Mouse (Mus musculus) embryonic facial prominence, embryonic 10.5 days (tissue): Measurements from ENCODE around the gene Acsm3. TPM values are rescaled to one million over a fixed set of nuclear protein-coding genes. Genes with fewer than 3 reads are reported as not detected.
A peak's percentile ranks its signal among the peaks of the same experiment; 100 is the strongest.
"Not testable (repeated sequence)": the region's sequence is repeated elsewhere in the genome, so short reads cannot be mapped to it uniquely, and the experiment has no call there.

Experiments
- DNase-seq: peaks from one replicate; pipeline ENCODE4 v3.0.0-alpha.2; 2017; ENCODE audit warnings: low spot score
- H3K27ac ChIP-seq: fragments of 300-500 bp; sonication (generic); replicated peaks from 2 replicates; pipeline ENCODE4 v1.5.1; 2016; ENCODE audit warnings: mild to moderate bottlenecking
- H3K27me3 ChIP-seq: fragments of 300-500 bp; sonication (generic); replicated peaks from 2 replicates; pipeline ENCODE4 v1.6.1; 2016; ENCODE audit warnings: low read depth, mild to moderate bottlenecking; ENCODE audit not compliant: poor library complexity, severe bottlenecking
- H3K36me3 ChIP-seq: fragments of 300-500 bp; sonication (generic); replicated peaks from 2 replicates; pipeline ENCODE4 v1.6.1; 2016; ENCODE audit warnings: mild to moderate bottlenecking, moderate library complexity
- H3K4me1 ChIP-seq: fragments of 300-500 bp; sonication (generic); 2 replicates; pipeline ENCODE4 v1.6.1; 2016
- H3K4me3 ChIP-seq: fragments of 300-500 bp; sonication (generic); 2 replicates; pipeline ENCODE4 v1.5.1; 2016; ENCODE audit warnings: mild to moderate bottlenecking, moderate library complexity
- H3K9me3 ChIP-seq: fragments of 300-500 bp; sonication (generic); 2 replicates; pipeline ENCODE4 v1.6.1; 2016; ENCODE audit warnings: mild to moderate bottlenecking
- whole genome bisulfite sequencing: fragments of 180-500 bp; shearing (Covaris S2); methylation state at CpG from one replicate; pipeline ENCODE4 v1.1.7; 2016; 5-methylcytosine and 5-hydroxymethylcytosine counted together
- polyA plus RNA-seq: library from polyadenylated mRNA; unstranded; fragments of >200 nt; fragmentation: Nextera tagmentation; extraction: Ambion mirVana; gene quantifications from 2 replicates; pipeline ENCODE4 v1.2.1, GENCODE M21; 2016

Gene Acsm3
- 0.15 TPM in 1 of 2 replicates, not detected in the other for polyA plus RNA-seq

DNA sequence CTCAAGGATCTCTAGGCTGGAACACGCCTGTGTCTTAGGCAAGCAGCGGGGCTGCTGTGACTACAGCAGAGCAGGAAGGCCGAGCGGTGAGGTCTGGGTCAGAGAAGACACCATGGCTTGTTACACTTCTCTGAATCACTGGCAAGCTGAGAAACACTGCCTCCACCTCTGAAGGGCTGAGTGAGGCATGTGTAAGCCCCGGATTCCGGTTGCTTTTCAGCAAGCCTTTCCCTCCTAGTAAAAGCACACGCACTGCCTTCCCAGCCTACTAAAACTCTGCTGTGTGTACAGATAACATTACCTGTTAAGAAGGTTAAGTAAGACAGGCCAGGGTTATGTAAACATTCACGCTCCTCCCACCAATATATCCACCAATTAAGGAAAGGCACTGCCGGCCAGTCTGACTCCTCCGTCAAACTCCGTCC, at the start of gene Acsm3:
Gene Acsm3, plus strand, starts transcription at position 397 of the 425 bp plus-strand sequence.
- H3K4me3 ChIP-seq: no peak within 1 kb of the TSS
- WGBS: 71% methylated on average over 11 of the region's 11 CpGs
- no peaks in the 10 kb centered on the region for H3K4me1 ChIP-seq
- H3K27me3 ChIP-seq: no peaks in the 10 kb centered on the region
- no peak within 1 kb of the TSS for H3K27ac ChIP-seq
- no peak for DNase-seq
- H3K9me3 ChIP-seq: no peaks in the 10 kb centered on the region
- no peaks in the 10 kb centered on the region for H3K36me3 ChIP-seq

DNA sequence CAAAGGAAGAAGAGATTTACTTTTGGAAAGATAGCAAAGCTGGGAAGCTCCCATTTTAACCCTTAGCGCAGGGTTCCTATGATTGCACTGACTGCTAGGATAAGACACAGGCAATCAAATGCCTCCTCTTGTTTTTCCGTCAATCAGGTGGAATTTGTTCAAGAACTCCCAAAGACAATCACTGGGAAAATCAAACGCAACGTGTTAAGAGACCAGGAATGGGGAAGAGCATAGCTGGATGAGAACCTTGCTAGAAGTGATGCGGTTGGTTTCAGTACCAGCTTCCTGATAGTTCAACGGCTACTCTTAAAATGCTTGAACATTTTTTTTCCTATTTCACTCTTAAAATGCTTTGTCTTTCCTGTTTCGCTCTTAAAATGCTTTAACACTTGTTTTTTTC, 46.6 kb upstream of the Acsm3 start:
- DNase-seq: no peak
- Histone ChIP-seq H3K4me3 (no peak overlapping the region), H3K27ac (no peak overlapping the region), H3K9me3 (no peaks in the 10 kb centered on the region), H3K27me3 (no peaks in the 10 kb centered on the region), H3K36me3 (peaks cover 47% of the 10 kb centered on the region), H3K4me1 (no peaks in the 10 kb centered on the region)
- 94% methylated on average over 7 of the region's 7 CpGs for WGBS

DNA sequence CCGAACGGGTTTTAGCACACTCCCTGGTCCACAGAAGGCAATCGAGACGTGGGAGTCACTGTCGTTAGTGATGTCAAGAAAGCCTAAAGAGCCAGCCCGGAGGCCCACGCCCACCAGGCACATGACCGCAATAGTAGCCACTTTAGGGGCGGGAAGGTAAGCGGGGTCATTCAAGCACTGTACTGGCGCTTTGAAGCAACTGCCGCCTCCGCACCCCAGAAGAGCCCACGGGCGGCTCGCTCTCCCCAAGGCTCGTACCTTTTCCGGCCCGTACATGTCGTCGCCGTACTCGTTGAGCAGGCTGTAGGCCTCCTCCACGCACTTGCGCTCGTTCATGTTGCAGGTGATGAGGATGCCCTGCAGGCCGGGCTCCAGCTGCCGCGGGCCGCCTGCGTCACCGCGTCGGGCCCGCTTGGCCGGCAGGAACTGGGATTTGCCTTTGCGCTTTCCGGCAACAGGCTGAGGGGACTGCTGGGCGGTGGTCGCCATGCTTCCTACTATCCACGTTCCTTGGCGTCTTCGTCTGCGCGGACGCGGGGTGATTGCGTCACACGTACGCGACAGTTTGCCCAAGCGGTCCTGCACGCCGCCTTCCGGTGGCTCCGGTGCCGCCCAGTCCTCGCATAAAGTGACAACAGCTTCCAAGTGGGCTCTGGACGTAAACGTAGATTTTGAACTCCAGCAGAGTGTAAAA, 40.3 kb upstream of the Acsm3 start, which contains the start of gene Thumpd1:
Gene Thumpd1, minus strand, starts transcription at position 546 of the 694 bp plus-strand sequence.
- peak within 1 kb of the TSS; percentile 96 for H3K4me3 ChIP-seq
- no peaks in the 10 kb centered on the region for H3K27me3 ChIP-seq
- DNase-seq: peak; percentile 93
- H3K36me3 ChIP-seq: peaks cover 38% of the 10 kb centered on the region
- peaks cover 8% of the 10 kb centered on the region for H3K4me1 ChIP-seq
- WGBS: under 1% methylated on average over 60 of the region's 60 CpGs
- H3K9me3 ChIP-seq: no peaks in the 10 kb centered on the region
- peak within 1 kb of the TSS; percentile 93 for H3K27ac ChIP-seq

DNA sequence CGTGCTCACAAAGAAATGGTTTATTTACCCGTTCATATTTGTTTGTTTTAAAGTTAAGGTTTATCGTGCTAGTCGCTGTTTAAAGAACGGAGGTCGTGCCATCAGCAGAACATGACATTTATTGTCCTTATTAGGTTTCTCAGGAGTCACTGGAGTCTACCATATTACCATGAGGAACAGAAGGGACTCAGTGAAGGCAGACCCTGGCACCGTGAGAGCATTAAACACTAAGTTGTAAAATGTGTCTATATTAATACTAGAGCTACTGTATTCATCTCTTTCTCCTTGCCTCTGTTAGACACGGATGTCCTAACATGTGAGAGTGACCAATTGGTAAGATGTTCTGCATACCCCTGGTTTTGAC, 39.8 kb upstream of the Acsm3 start:
- no peak for DNase-seq
- H3K4me1 ChIP-seq: peaks cover 8% of the 10 kb centered on the region
- H3K27ac ChIP-seq: peak overlapping the region; percentile 93; the same call in 1 of the 2 replicates
- H3K27me3 ChIP-seq: no peaks in the 10 kb centered on the region
- H3K9me3 ChIP-seq: no peaks in the 10 kb centered on the region
- peaks cover 32% of the 10 kb centered on the region for H3K36me3 ChIP-seq
- H3K4me3 ChIP-seq: peak overlapping the region; percentile 96
- 17% methylated on average over 8 of the region's 8 CpGs for WGBS

DNA sequence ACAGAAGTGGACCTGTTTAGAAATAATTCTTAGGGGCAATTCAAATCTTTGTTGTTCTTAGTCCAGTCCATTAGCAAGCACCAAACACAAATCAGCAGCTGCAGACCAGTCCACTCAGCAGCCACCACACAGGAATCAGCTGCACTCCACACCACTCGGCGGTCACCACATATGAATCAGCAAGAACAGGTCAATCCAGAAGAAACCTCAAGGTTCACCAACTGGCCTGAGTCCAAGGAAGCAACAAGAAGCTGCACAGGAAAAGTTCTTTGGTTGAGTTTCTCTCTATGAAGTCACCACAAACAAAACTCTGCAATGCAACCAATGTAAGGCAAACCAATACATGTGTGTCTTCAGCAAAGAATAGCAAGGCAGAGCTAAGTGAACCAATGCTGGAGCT, 33.1 kb upstream of the Acsm3 start:
- Histone ChIP-seq H3K4me1 (no peaks in the 10 kb centered on the region), H3K36me3 (no peaks in the 10 kb centered on the region), H3K4me3 (no peak overlapping the region), H3K9me3 (no peaks in the 10 kb centered on the region; the same call in 1 of the 2 replicates), H3K27me3 (no peaks in the 10 kb centered on the region), H3K27ac (no peak overlapping the region)
- no peak for DNase-seq
- 93% methylated on average over 2 of the region's 2 CpGs for WGBS

DNA sequence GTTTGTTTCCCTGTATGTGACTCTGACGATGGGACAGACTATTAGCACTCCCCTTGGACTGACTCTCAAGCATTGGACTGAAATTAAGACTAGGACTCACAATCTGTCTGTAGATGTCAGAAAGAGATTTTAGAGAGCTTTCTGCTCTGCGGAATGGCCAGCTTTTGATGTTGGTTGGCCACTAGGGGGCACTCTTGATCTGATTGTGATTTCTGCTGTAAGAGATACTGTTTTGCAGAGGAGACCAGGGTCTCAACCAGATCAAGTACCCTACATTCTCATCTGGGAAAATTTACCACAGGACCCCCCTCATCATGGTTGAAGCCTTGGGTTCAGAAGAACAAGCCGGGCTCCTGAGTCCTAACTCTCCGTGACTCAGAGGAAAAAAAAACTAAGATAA, 29.5 kb upstream of the Acsm3 start:
- peak; percentile 24 for DNase-seq
- H3K4me1 ChIP-seq, H3K27me3 ChIP-seq, H3K4me3 ChIP-seq, H3K27ac ChIP-seq, H3K36me3 ChIP-seq, H3K9me3 ChIP-seq: not testable (repeated sequence)
- WGBS: 84% methylated on average over 4 of the region's 4 CpGs

DNA sequence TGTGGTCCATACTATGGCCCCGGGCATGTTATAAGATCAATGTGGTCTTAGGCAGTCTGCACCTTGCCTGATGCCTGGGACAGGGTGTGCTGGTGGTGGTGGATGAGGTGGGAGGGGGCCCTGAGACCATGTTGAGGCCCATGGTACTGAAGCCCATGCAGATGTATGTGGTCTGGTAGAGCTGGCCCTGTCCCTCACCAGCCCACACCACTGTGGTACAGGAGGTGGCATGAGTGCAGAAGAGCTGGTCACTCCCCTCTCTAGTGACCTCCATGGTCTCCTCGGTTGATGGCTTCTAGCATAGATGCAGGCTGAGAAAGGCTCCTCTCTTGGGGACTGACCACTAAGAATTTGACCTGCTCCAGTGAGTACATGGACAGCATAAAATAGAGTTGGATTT, 21.8 kb upstream of the Acsm3 start:
- H3K36me3 ChIP-seq: no peaks in the 10 kb centered on the region
- no peaks in the 10 kb centered on the region for H3K9me3 ChIP-seq
- no peak overlapping the region for H3K4me3 ChIP-seq
- DNase-seq: no peak
- 84% methylated on average over 2 of the region's 2 CpGs for WGBS
- H3K4me1 ChIP-seq: no peaks in the 10 kb centered on the region
- no peak overlapping the region for H3K27ac ChIP-seq
- H3K27me3 ChIP-seq: peaks cover 12% of the 10 kb centered on the region

DNA sequence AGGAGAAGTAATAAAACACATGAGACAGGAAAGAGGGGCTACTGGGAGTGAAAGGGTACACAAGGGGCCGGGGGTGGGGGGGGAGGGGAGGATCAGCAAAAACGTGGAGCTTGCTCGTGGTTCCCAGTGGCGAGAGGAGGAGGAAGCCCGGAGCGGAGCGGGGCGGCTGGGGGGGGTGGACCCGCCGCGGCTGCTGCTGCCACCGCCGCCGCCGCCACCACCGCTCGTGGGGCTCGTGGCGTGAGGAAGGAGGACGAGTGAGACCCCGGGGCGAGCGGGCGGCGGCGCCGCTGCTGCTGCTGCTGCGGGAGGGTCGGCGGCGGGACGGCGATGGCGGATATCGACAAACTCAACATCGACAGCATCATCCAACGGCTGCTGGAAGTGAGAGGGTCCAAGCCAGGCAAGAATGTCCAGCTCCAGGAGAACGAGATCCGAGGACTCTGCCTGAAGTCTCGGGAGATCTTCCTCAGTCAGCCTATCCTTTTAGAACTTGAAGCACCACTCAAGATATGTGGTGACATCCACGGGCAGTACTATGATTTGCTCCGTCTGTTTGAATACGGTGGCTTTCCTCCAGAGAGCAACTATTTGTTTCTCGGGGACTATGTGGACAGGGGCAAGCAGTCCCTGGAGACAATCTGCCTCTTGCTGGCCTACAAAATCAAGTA, 20.8 kb upstream of the Acsm3 start:
- Histone ChIP-seq H3K27ac (peak overlapping the region; percentile 66), H3K27me3 (peaks cover 15% of the 10 kb centered on the region), H3K4me3 (peak overlapping the region; percentile 52)
- not testable (repeated sequence) for H3K9me3 ChIP-seq, H3K36me3 ChIP-seq, H3K4me1 ChIP-seq
- WGBS: 4% methylated on average over 44 of the region's 44 CpGs
- peak; percentile 53 for DNase-seq

DNA sequence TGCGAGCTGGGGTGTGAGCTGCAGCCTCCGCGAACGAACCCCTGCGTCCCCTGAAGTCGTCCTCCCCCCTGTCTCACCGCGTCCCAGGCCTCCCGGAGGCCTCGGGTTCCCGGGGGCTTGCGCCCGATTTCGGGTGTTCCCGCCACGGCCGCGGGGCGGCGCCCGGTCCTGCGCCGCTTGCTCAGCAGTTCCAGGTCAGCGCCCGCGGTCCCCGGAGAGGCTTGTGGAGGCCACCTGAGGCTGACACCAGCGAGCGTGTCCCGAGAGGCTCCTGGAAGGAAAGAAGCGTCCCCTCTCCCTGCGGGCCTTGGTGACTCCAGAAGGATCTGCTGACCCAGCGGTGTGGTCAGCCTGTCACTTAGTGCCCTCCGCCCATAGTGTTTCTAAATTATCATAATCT, 16.4 kb upstream of the Acsm3 start:
- no peaks in the 10 kb centered on the region for H3K9me3 ChIP-seq
- peak; percentile 60 for DNase-seq
- H3K36me3 ChIP-seq: no peaks in the 10 kb centered on the region
- 8% methylated on average over 34 of the region's 34 CpGs for WGBS
- H3K4me1 ChIP-seq: peaks cover 6% of the 10 kb centered on the region
- H3K4me3 ChIP-seq: peak overlapping the region; percentile 42
- H3K27me3 ChIP-seq: peaks cover 10% of the 10 kb centered on the region
- H3K27ac ChIP-seq: peak overlapping the region; percentile 44; the same call in 1 of the 2 replicates

DNA sequence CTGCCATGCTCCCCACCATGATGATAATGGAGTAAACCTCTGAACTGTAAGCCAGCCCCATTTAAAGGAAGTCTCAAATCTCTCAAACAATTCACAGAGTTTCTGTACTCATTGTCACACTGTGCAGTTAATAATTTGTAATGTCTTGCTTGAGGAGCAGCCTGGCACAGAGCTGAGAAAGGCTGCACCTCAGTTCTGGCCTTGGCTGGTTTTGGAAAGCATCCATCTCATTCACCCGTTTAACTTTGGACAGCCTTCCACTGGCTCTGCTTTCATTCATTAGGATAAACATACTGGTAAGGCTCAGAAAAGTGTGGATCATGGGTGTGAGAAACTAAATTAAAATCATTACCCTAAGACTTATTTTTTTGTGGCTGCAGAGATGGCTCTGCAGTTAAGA, 14.9 kb upstream of the Acsm3 start:
- Histone ChIP-seq H3K36me3 (no peaks in the 10 kb centered on the region), H3K9me3 (no peaks in the 10 kb centered on the region), H3K4me3 (no peak overlapping the region), H3K4me1 (peaks cover 6% of the 10 kb centered on the region), H3K27ac (no peak overlapping the region), H3K27me3 (peaks cover 10% of the 10 kb centered on the region)
- 92% methylated on average over 1 of the region's 1 CpGs for WGBS
- no peak for DNase-seq

DNA sequence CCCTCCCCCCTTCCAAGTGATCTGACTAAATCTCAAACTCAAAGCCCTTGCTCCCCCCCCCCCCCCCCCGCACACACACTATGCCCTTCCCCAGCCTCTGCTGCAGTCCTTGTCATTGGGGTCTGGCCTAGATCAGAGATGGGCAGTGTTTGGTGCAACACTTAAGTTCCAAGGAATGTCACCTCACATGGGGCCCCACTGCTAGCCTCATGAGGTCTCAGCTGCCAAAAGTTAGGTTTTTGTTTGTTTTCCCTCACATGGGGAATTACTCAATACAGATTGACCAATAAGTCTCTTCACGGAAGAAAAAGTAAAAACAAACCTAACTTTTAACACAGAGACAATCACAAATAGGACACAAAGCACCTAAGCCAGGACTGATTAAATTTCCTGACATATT, 12.0 kb upstream of the Acsm3 start:
- Histone ChIP-seq H3K4me3 (no peak overlapping the region), H3K36me3 (no peaks in the 10 kb centered on the region), H3K4me1 (peaks cover 6% of the 10 kb centered on the region), H3K27me3 (peaks cover 4% of the 10 kb centered on the region; the same call in 1 of the 2 replicates), H3K9me3 (no peaks in the 10 kb centered on the region), H3K27ac (no peak overlapping the region)
- no peak for DNase-seq
- WGBS: 75% methylated on average over 1 of the region's 2 CpGs

DNA sequence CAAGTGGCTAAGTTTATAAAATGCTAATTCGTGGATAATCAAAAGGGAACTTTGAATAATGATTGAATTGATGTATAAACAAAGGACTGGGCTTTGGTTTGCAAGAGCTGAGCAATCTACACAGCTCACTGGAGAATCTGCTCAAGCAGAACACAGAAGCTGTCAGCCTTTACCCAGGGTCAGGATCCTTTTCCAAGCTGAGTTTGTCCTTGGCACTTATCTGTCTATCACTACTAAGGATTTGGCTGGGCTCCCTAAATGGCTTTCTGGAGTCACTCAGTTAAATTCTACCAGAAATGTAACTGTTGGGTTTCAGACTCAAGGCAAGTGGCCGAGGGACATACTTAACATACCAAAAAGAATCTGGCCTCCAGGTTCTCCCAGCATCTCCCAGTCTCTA, 10.8 kb upstream of the Acsm3 start:
- no peak for DNase-seq
- 70% methylated on average over 2 of the region's 2 CpGs for WGBS
- no peaks in the 10 kb centered on the region for H3K4me1 ChIP-seq
- H3K27me3 ChIP-seq: no peaks in the 10 kb centered on the region
- no peak overlapping the region for H3K4me3 ChIP-seq
- H3K27ac ChIP-seq: no peak overlapping the region
- H3K9me3 ChIP-seq: no peaks in the 10 kb centered on the region
- H3K36me3 ChIP-seq: no peaks in the 10 kb centered on the region

DNA sequence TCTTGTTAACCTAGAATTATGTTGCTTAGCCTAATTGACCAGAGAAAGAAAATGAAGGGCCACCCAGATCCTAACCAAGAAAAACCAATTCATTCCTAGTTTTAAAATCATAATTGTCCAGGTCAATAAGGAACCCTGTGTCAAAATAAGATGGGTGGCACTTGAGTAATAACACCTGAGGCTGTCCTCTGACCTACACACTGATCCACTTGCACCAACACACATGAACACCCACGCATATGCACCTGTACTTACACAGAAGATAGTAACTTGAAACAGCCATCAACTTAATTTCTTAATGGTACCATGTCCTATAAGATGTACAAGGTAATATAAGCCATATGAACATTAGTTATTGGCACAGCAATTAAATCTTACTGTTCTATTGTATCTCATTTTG, 7.0 kb upstream of the Acsm3 start:
- H3K4me3 ChIP-seq: no peak overlapping the region
- H3K4me1 ChIP-seq: no peaks in the 10 kb centered on the region
- H3K36me3 ChIP-seq: no peaks in the 10 kb centered on the region
- no peaks in the 10 kb centered on the region for H3K9me3 ChIP-seq
- no peak for DNase-seq
- 85% methylated on average over 1 of the region's 1 CpGs for WGBS
- no peak overlapping the region for H3K27ac ChIP-seq
- no peaks in the 10 kb centered on the region for H3K27me3 ChIP-seq
